Mouse (Mus musculus): ENCODE measurements around the gene Scgb1b29.
"Not testable (repeated sequence)": the region's sequence is repeated elsewhere in the genome, so short reads cannot be mapped to it uniquely, and the experiment has no call there.

Scgb1b29 gene

GRCm38 (mm10) chr7:32441241-32441640 is at the start of gene Scgb1b29:
Scgb1b29 (plus strand) TSS chr7:32441541.
- DNase-seq = not testable (repeated sequence)

GRCm38 (mm10) chr7:32428636-32429035 is 12.7 kb upstream of the Scgb1b29 start:
- DNase-seq = not testable (repeated sequence)

All from embryo, embryonic 11 days (tissue).